Comparison of ENCODE assay signal across 8 mouse cellular contexts in genomic region chr8:105607062-105607461, GRCm38 (mm10). TPM values are rescaled to one million over a fixed set of nuclear protein-coding genes. Genes with fewer than 3 reads are reported as not detected.
DNase-seq lines count a peak whose midpoint lies in the region; ATAC-seq and TF ChIP-seq lines count a peak whose summit lies in the region.

No protein-coding gene starts in this region.

- H3K27ac ChIP-seq in lung, embryonic 16.5 days (ENCODE audit: low read length): peak overlapping the region; percentile 93
- no peak overlapping the region for H3K27ac ChIP-seq in embryonic fibroblast, embryonic 13.5 days (ENCODE audit: insufficient read depth, low read length)
- H3K27ac ChIP-seq in intestine, embryonic 15.5 days: 0 out of 2 replicates have a peak overlapping the region, but pooled peaks have one; percentile 89
- H3K27ac ChIP-seq in neural tube, embryonic 13.5 days (replicated peaks): peak overlapping the region; percentile 93

- H3K9me3 ChIP-seq in lung, embryonic 16.5 days (ENCODE audit: control insufficient read depth, low read length): no peaks in the 10 kb centered on the region
- no peaks in the 10 kb centered on the region for H3K9me3 ChIP-seq in intestine, embryonic 15.5 days
- no peaks in the 10 kb centered on the region for H3K9me3 ChIP-seq in neural tube, embryonic 13.5 days

- no peaks in the 10 kb centered on the region for H3K36me3 ChIP-seq in lung, embryonic 16.5 days (ENCODE audit: control insufficient read depth, insufficient read depth, low read length)
- no peaks in the 10 kb centered on the region for H3K36me3 ChIP-seq in intestine, embryonic 15.5 days
- H3K36me3 ChIP-seq in neural tube, embryonic 13.5 days: no peaks in the 10 kb centered on the region

- DNase-seq in lung, postnatal 4 days: no peak
- DNase-seq in adrenal gland, adult 18-20 months (ENCODE audit: low spot score in 2 of 2): no peak
- no peak for DNase-seq in frontal cortex, postnatal 14 days (ENCODE audit: low spot score in 2 of 2)
- no peak for DNase-seq in gastrocnemius, postnatal 25 days

- peak overlapping the region; percentile 86 for H3K4me3 ChIP-seq in lung, embryonic 16.5 days (ENCODE audit: low read length)
- peak overlapping the region; percentile 89 for H3K4me3 ChIP-seq in embryonic fibroblast, embryonic 13.5 days (ENCODE audit: insufficient read depth, low read length)
- H3K4me3 ChIP-seq in intestine, embryonic 15.5 days (replicated peaks): peak overlapping the region; percentile 74
- peak overlapping the region; percentile 89 for H3K4me3 ChIP-seq in neural tube, embryonic 13.5 days

- H3K4me1 ChIP-seq in lung, embryonic 16.5 days (replicated peaks; ENCODE audit: control insufficient read depth, insufficient read depth, low read length): peaks cover 22% of the 10 kb centered on the region
- H3K4me1 ChIP-seq in embryonic fibroblast, embryonic 13.5 days (ENCODE audit: control insufficient read depth, insufficient read depth, low read length): no peaks in the 10 kb centered on the region
- peaks cover 25% of the 10 kb centered on the region for H3K4me1 ChIP-seq in intestine, embryonic 15.5 days (replicated peaks)
- peaks cover 28% of the 10 kb centered on the region for H3K4me1 ChIP-seq in neural tube, embryonic 13.5 days (replicated peaks)

- TF ChIP-seq CTCF in embryonic fibroblast, embryonic 13.5 days (IDR thresholded peaks at IDR 0.05; ENCODE audit: borderline replicate concordance, insufficient read depth, low read length): no peak

- ATAC-seq in lung, embryonic 16.5 days (ENCODE audit: low read depth): no peak
- ATAC-seq in intestine, embryonic 15.5 days: no peak
- ATAC-seq in neural tube, embryonic 13.5 days (ENCODE audit: low read depth): no peak

- 11% methylated on average over 10 of the region's 10 CpGs for WGBS in lung, embryonic 16.5 days
- 6% methylated on average over 10 of the region's 10 CpGs for WGBS in intestine, embryonic 15.5 days
- 5% methylated on average over 10 of the region's 10 CpGs for WGBS in neural tube, embryonic 13.5 days

- peak overlapping the region; percentile 93 for H3K9ac ChIP-seq in lung, embryonic 16.5 days (ENCODE audit: low read length)
- H3K9ac ChIP-seq in intestine, embryonic 15.5 days: peak overlapping the region; percentile 83; the same call in 1 of the 2 replicates
- peak overlapping the region; percentile 97 for H3K9ac ChIP-seq in neural tube, embryonic 13.5 days

- H3K4me2 ChIP-seq in lung, embryonic 16.5 days (ENCODE audit: low read depth, low read length): peak overlapping the region; percentile 96
- H3K4me2 ChIP-seq in intestine, embryonic 15.5 days (replicated peaks): peak overlapping the region; percentile 93
- peak overlapping the region; percentile 92 for H3K4me2 ChIP-seq in neural tube, embryonic 13.5 days

- H3K27me3 ChIP-seq in lung, embryonic 16.5 days (ENCODE audit: control insufficient read depth, insufficient read depth, low read depth, low read length): peaks cover 2% of the 10 kb centered on the region; the same call in 1 of the 2 replicates
- H3K27me3 ChIP-seq in intestine, embryonic 15.5 days (replicated peaks): no peaks in the 10 kb centered on the region
- peaks cover 17% of the 10 kb centered on the region for H3K27me3 ChIP-seq in neural tube, embryonic 13.5 days

- TF ChIP-seq POLR2A in embryonic fibroblast, embryonic 13.5 days (IDR thresholded peaks at IDR 0.05; ENCODE audit: low read depth, low read length): no peak

RNA-seq across cellular contexts. Expression of gene Ripor1, which starts 2.0 kb away (rescaled TPM):
- polyA plus RNA-seq in lung, embryonic 16.5 days (2015; fragmentation: Nextera tagmentation; extraction: Ambion mirVana): 33.1 and 36.8 TPM in 2 replicates
- polyA plus RNA-seq in embryonic fibroblast, embryonic 13.5 days (2011; ENCODE audit: insufficient read length, low read depth, missing spikeins): 31.7 and 40.8 TPM in 2 replicates
- polyA plus RNA-seq in intestine, embryonic 15.5 days (2015; fragmentation: Nextera tagmentation; extraction: Ambion mirVana): 18.4 and 18.5 TPM in 2 replicates
- 30.5 and 35.9 TPM in 2 replicates for polyA plus RNA-seq in neural tube, embryonic 13.5 days (2015; fragmentation: Nextera tagmentation; extraction: Ambion mirVana)
- total RNA-seq in adrenal gland, adult 18-20 months (2021): 10 to 100 TPM; 25.9 to 32.9 TPM
- total RNA-seq in gastrocnemius, postnatal 25 days (2021): 10 to 100 TPM; 15.5 to 19.6 TPM

RNA-seq across cellular contexts. Expression of gene Ctcf, which starts 29.3 kb away (rescaled TPM):
- 112 and 116 TPM in 2 replicates for polyA plus RNA-seq in lung, embryonic 16.5 days (2015; fragmentation: Nextera tagmentation; extraction: Ambion mirVana)
- polyA plus RNA-seq in embryonic fibroblast, embryonic 13.5 days (2011; ENCODE audit: insufficient read length, low read depth, missing spikeins): 55.2 and 69.7 TPM in 2 replicates
- 96.4 and 106 TPM in 2 replicates for polyA plus RNA-seq in intestine, embryonic 15.5 days (2015; fragmentation: Nextera tagmentation; extraction: Ambion mirVana)
- polyA plus RNA-seq in neural tube, embryonic 13.5 days (2015; fragmentation: Nextera tagmentation; extraction: Ambion mirVana): 105 and 118 TPM in 2 replicates
- total RNA-seq in adrenal gland, adult 18-20 months (2021): 10 to 100 TPM; 54.2 to 55.2 TPM
- 10 to 100 TPM; 29.2 to 29.6 TPM for total RNA-seq in gastrocnemius, postnatal 25 days (2021)

RNA-seq across cellular contexts. Expression of gene Agrp, which starts 30.1 kb away (rescaled TPM):
- 0.60 TPM in 1 of 2 replicates, not detected in the other for polyA plus RNA-seq in lung, embryonic 16.5 days (2015; fragmentation: Nextera tagmentation; extraction: Ambion mirVana)
- not detected in 2 replicates for polyA plus RNA-seq in embryonic fibroblast, embryonic 13.5 days (2011; ENCODE audit: insufficient read length, low read depth, missing spikeins)
- polyA plus RNA-seq in intestine, embryonic 15.5 days (2015; fragmentation: Nextera tagmentation; extraction: Ambion mirVana): 0.57 and 0.88 TPM in 2 replicates
- polyA plus RNA-seq in neural tube, embryonic 13.5 days (2015; fragmentation: Nextera tagmentation; extraction: Ambion mirVana): 2.0 TPM in 2 replicates
- total RNA-seq in adrenal gland, adult 18-20 months (2021): 1 to 10 TPM; 3.3 to 5.3 TPM
- total RNA-seq in gastrocnemius, postnatal 25 days (2021): 1 to 10 TPM in 1 of 2 experiments, not detected in 1; 1.7 TPM

RNA-seq across cellular contexts. Expression of gene Atp6v0d1, which starts 41.2 kb away (rescaled TPM):
- 87.3 and 93.0 TPM in 2 replicates for polyA plus RNA-seq in lung, embryonic 16.5 days (2015; fragmentation: Nextera tagmentation; extraction: Ambion mirVana)
- 134 and 138 TPM in 2 replicates for polyA plus RNA-seq in embryonic fibroblast, embryonic 13.5 days (2011; ENCODE audit: insufficient read length, low read depth, missing spikeins)
- 78.2 and 89.4 TPM in 2 replicates for polyA plus RNA-seq in intestine, embryonic 15.5 days (2015; fragmentation: Nextera tagmentation; extraction: Ambion mirVana)
- 195 and 211 TPM in 2 replicates for polyA plus RNA-seq in neural tube, embryonic 13.5 days (2015; fragmentation: Nextera tagmentation; extraction: Ambion mirVana)
- 100 to 1,000 TPM; 118 to 121 TPM for total RNA-seq in adrenal gland, adult 18-20 months (2021)
- total RNA-seq in gastrocnemius, postnatal 25 days (2021): 10 to 100 TPM; 41.7 to 45.1 TPM
